Mouse (Mus musculus) CH12.LX (cell line): ENCODE results near the gene Scp2. TPM values are rescaled to one million over a fixed set of nuclear protein-coding genes. Genes with fewer than 3 reads are reported as not detected.

Experiments
- DNase-seq: peaks from one replicate; pipeline ENCODE4 v3.0.0-alpha.2; 2013; ENCODE audit errors: extremely low read depth
- H3K27ac ChIP-seq: 2 replicates; pipeline ENCODE4 v1.5.1; 2012; ENCODE audit warnings: low read depth, mild to moderate bottlenecking, control low read depth, moderate library complexity; ENCODE audit not compliant: insufficient read depth
- H3K27me3 ChIP-seq: replicated peaks from 2 replicates; pipeline ENCODE3; 2012; ENCODE audit warnings: inconsistent platforms
- H3K36me3 ChIP-seq, 2 experiments: replicated peaks in 1 of 2; 2 replicates each; pipeline versions ENCODE3 to v1.6.1; 2012; ENCODE audit warnings: inconsistent platforms in 1 of 2, low read length in 1 of 2, mild to moderate bottlenecking in 1 of 2, mixed read lengths in 1 of 2, moderate library complexity in 1 of 2; ENCODE audit not compliant: control insufficient read depth in 1 of 2, insufficient read depth in 1 of 2
- H3K4me1 ChIP-seq, 2 experiments: 2 replicates each; pipeline ENCODE4 v1.6.1; 2012; ENCODE audit warnings: inconsistent platforms in 1 of 2, moderate library complexity in 1 of 2; ENCODE audit not compliant: insufficient read depth in 2 of 2, control insufficient read depth in 1 of 2
- H3K4me2 ChIP-seq: 2 replicates; pipeline ENCODE4 v1.6.1; 2012; ENCODE audit warnings: low read depth, mild to moderate bottlenecking, control low read depth; ENCODE audit not compliant: poor library complexity, insufficient read depth, severe bottlenecking
- H3K4me3 ChIP-seq, 3 experiments: fragments of 150-350 bp in 1 of 3; sonication (generic) in 1 of 3; replicated peaks in 1 of 3; 2 replicates each; pipeline versions ENCODE3 to v1.5.1; 2011 to 2012; ENCODE audit warnings: low read depth in 2 of 3, low read length in 2 of 3, mild to moderate bottlenecking in 2 of 3, moderate library complexity in 2 of 3, control low read depth in 1 of 3, improper control_type of control experiment in 1 of 3, inconsistent platforms in 1 of 3, mixed read lengths in 1 of 3; ENCODE audit not compliant: poor library complexity in 1 of 3
- H3K79me2 ChIP-seq: replicated peaks from 2 replicates; pipeline ENCODE4 v1.6.1; 2012; ENCODE audit warnings: mild to moderate bottlenecking, moderate library complexity; ENCODE audit not compliant: control insufficient read depth, poor library complexity, insufficient read depth, severe bottlenecking; ENCODE audit errors: extremely low read depth
- H3K9ac ChIP-seq: 2 replicates; pipeline ENCODE4 v1.6.1; 2012; ENCODE audit warnings: low read depth, mild to moderate bottlenecking, control low read depth, moderate library complexity; ENCODE audit not compliant: insufficient read depth
- H3K9me3 ChIP-seq: replicated peaks from 2 replicates; pipeline ENCODE3; 2012; ENCODE audit warnings: low read length, inconsistent platforms, mixed read lengths
- BHLHE40 ChIP-seq: IDR thresholded peaks from 2 replicates; pipeline ENCODE4 v1.6.1; 2011; ENCODE audit warnings: mild to moderate bottlenecking, low read depth, low read length, improper control_type of control experiment
- CHD1 ChIP-seq: IDR thresholded peaks from 2 replicates; pipeline ENCODE4 v1.6.1; 2012; ENCODE audit warnings: low read depth, low read length, improper control_type of control experiment, inconsistent platforms
- EP300 ChIP-seq: IDR thresholded peaks from 2 replicates; pipeline ENCODE4 v1.6.1; 2011; ENCODE audit warnings: low read length, improper control_type of control experiment
- ETS1 ChIP-seq: conservative IDR thresholded peaks from 2 replicates; pipeline ENCODE4 v1.6.1; 2012; ENCODE audit warnings: low read depth, mild to moderate bottlenecking, inconsistent platforms, low read length, improper control_type of control experiment, moderate library complexity
- HCFC1 ChIP-seq: IDR thresholded peaks from 2 replicates; pipeline ENCODE4 v1.6.1; 2012; ENCODE audit warnings: low read depth, mild to moderate bottlenecking, inconsistent platforms, low read length, improper control_type of control experiment
- IRF4 ChIP-seq: IDR thresholded peaks from 2 replicates; pipeline ENCODE4 v1.6.1; 2014; ENCODE audit warnings: low read depth, mild to moderate bottlenecking, inconsistent platforms, low read length, improper control_type of control experiment
- MAFK ChIP-seq: IDR thresholded peaks from 2 replicates; pipeline ENCODE4 v1.6.1; 2011; ENCODE audit warnings: low read length, improper control_type of control experiment; ENCODE audit not compliant: insufficient replicate concordance
- MAX ChIP-seq: IDR thresholded peaks from 2 replicates; pipeline ENCODE4 v1.6.1; 2011; ENCODE audit warnings: low read length, improper control_type of control experiment
- MAZ ChIP-seq: IDR thresholded peaks from 2 replicates; pipeline ENCODE4 v1.6.1; 2012; ENCODE audit warnings: low read depth, mild to moderate bottlenecking, inconsistent platforms, low read length, improper control_type of control experiment, moderate library complexity
- MEF2A ChIP-seq: IDR thresholded peaks from 2 replicates; pipeline ENCODE4 v1.6.1; 2014; ENCODE audit warnings: low read depth, mild to moderate bottlenecking, inconsistent platforms, low read length, improper control_type of control experiment, borderline replicate concordance
- MXI1 ChIP-seq: IDR thresholded peaks from 2 replicates; pipeline ENCODE4 v1.6.1; 2011; ENCODE audit warnings: mild to moderate bottlenecking, low read depth, low read length, improper control_type of control experiment
- NELFE ChIP-seq: IDR thresholded peaks from 2 replicates; pipeline ENCODE4 v1.6.1; 2011; ENCODE audit warnings: low read depth, low read length, improper control_type of control experiment
- NRF1 ChIP-seq: IDR thresholded peaks from 2 replicates; pipeline ENCODE4 v1.6.1; 2014; ENCODE audit warnings: low read depth, mild to moderate bottlenecking, inconsistent platforms, low read length, improper control_type of control experiment, moderate library complexity
- RCOR1 ChIP-seq: conservative IDR thresholded peaks from 2 replicates; pipeline ENCODE4 v1.6.1; 2012; ENCODE audit warnings: low read depth, mild to moderate bottlenecking, inconsistent platforms, low read length, improper control_type of control experiment
- SIN3A ChIP-seq: IDR thresholded peaks from 2 replicates; pipeline ENCODE4 v1.6.1; 2012; ENCODE audit warnings: low read length, improper control_type of control experiment, inconsistent platforms
- dilution Hi-C: fragments of 300-500 bp; cut with MboI; formaldehyde crosslinking; loops from 2 replicates; pipeline ENCODE4 v1.14.3; 2020; ENCODE audit warnings: low sequenced_read_pairs; ENCODE audit not compliant: extremely low pct_unique_long_range_greater_than_20kb, extremely low pct_ligation_motif_present
- in situ Hi-C: fragments of 300-500 bp; cut with MboI; formaldehyde crosslinking; loops from 3 replicates; pipeline ENCODE4 v1.14.3; 2019; ENCODE audit warnings: low sequenced_read_pairs, low pct_ligation_motif_present, low pct_unique_long_range_greater_than_20kb, mixed read lengths
- polyA plus RNA-seq: library from polyadenylated mRNA; unstranded; fragments of >175 nt; gene quantifications from 2 replicates; pipeline ENCODE4 v1.2.1, GENCODE M21; 2012; ENCODE audit warnings: low read depth; ENCODE audit not compliant: insufficient read length
- total RNA-seq, 2 experiments: library from RNA; depleted of rRNA; stranded (reverse); fragments of 300-350 nt in 1 of 2; fragments of >200 nt in 1 of 2; gene quantifications; 2 replicates each; pipeline ENCODE4 v1.2.3; 2012 to 2014

Gene Scp2
- total and polyA plus RNA-seq, 3 experiments = 65.0 to 127 (median 97.8) TPM

- TF ChIP-seq EP300 (0 out of 2 replicates have a peak, but pooled peaks have one; percentile 48), MXI1 (no peak), MAX (0 out of 2 replicates have a peak, but pooled peaks have one; percentile 17), BHLHE40 (peak; percentile 90), RCOR1 (no peak), ETS1 (peak; percentile 16; the same call in 1 of the 2 replicates), MAFK (0 out of 2 replicates have a peak, but pooled peaks have one; percentile 30), MAZ (no peak), NELFE (no peak)
- peaks cover 24 to 78% of the 10 kb centered on the region in 2 experiments for H3K36me3 ChIP-seq
- H3K9ac ChIP-seq = no peak overlapping the region
These were observed 85.0 kb downstream of the Scp2 start for GRCm38 (mm10) chr4:108059601-108060379.

GRCm38 (mm10) chr4:108058166-108058565 lies 86.6 kb downstream of the Scp2 start:
- peak; percentile 93 for TF ChIP-seq BHLHE40
- no peak for TF ChIP-seq IRF4
- TF ChIP-seq ETS1 = peak; percentile 31; the same call in 1 of the 2 replicates
- H3K9me3 ChIP-seq = peaks cover 2% of the 10 kb centered on the region
- DNase-seq = peak; percentile 38
- H3K27me3 ChIP-seq = no peaks in the 10 kb centered on the region
- no peak overlapping the region for H3K27ac ChIP-seq
- H3K4me3 ChIP-seq = no peak overlapping the region
- H3K4me2 ChIP-seq = no peak overlapping the region
- H3K4me1 ChIP-seq = peaks cover 13 to 31% of the 10 kb centered on the region in 2 experiments
- dilution Hi-C loops (no loop called here), in situ Hi-C loops (no loop called here)
- H3K79me2 ChIP-seq = no peaks in the 10 kb centered on the region
- no peak overlapping the region for H3K9ac ChIP-seq
- peaks cover 20 to 78% of the 10 kb centered on the region in 2 experiments for H3K36me3 ChIP-seq

More at GRCm38 (mm10) chr4:108059601-108060379, 85.0 kb downstream of the Scp2 start:
- H3K27me3 ChIP-seq = no peaks in the 10 kb centered on the region
- no peak overlapping the region for H3K27ac ChIP-seq
- peaks cover 13 to 31% of the 10 kb centered on the region in 2 experiments for H3K4me1 ChIP-seq
- H3K4me2 ChIP-seq = 0 out of 2 replicates have a peak overlapping the region, but pooled peaks have one; percentile 29
- H3K9me3 ChIP-seq = peaks cover 2% of the 10 kb centered on the region
- in situ Hi-C loops = no loop called here
- peak; percentile 27 for DNase-seq
- dilution Hi-C loops = no loop called here
- no peaks in the 10 kb centered on the region for H3K79me2 ChIP-seq
- no peak overlapping the region for H3K4me3 ChIP-seq

- DNase-seq = no peak
- dilution Hi-C loops (no loop called here), in situ Hi-C loops (no loop called here)
- TF ChIP-seq CHD1 = no peak
- TF ChIP-seq SIN3A = no peak
- TF ChIP-seq MEF2A = no peak
- TF ChIP-seq MXI1 = no peak
- TF ChIP-seq HCFC1 = no peak
- TF ChIP-seq NRF1 = no peak
- H3K79me2 ChIP-seq = no peaks in the 10 kb centered on the region
- no peak overlapping the region for H3K9ac ChIP-seq
- H3K9me3 ChIP-seq = no peaks in the 10 kb centered on the region
- H3K27me3 ChIP-seq = no peaks in the 10 kb centered on the region
- H3K27ac ChIP-seq = no peak overlapping the region
- H3K4me3 ChIP-seq = no peak overlapping the region
- H3K36me3 ChIP-seq = peaks cover 24 to 79% of the 10 kb centered on the region in 2 experiments
- H3K4me2 ChIP-seq = no peak overlapping the region
- peaks cover 13 to 31% of the 10 kb centered on the region in 2 experiments for H3K4me1 ChIP-seq
These were observed 87.6 kb downstream of the Scp2 start for GRCm38 (mm10) chr4:108057247-108057646.
